Mouse (Mus musculus) limb, embryonic 10.5 days (tissue): ENCODE data around the gene St6galnac1. TPM values are rescaled to one million over a fixed set of nuclear protein-coding genes. Genes with fewer than 3 reads are reported as not detected.
"Not testable (repeated sequence)": the region's sequence is repeated elsewhere in the genome, so short reads cannot be mapped to it uniquely, and the experiment has no call there.

ENCODE experiments used
- DNase-seq: peaks from one replicate; pipeline ENCODE4 v3.0.0-alpha.2; 2017; ENCODE audit warnings: low spot score
- H3K27ac ChIP-seq: fragments of 300-500 bp; sonication (generic); 2 replicates; pipeline ENCODE4 v1.5.1; 2016; ENCODE audit warnings: mild to moderate bottlenecking
- H3K27me3 ChIP-seq: fragments of 300-500 bp; sonication (generic); 2 replicates; pipeline ENCODE4 v1.6.1; 2016; ENCODE audit warnings: low read depth, mild to moderate bottlenecking; ENCODE audit not compliant: poor library complexity, severe bottlenecking
- H3K36me3 ChIP-seq: fragments of 300-500 bp; sonication (generic); 2 replicates; pipeline ENCODE4 v1.6.1; 2016; ENCODE audit warnings: mild to moderate bottlenecking, moderate library complexity
- H3K4me1 ChIP-seq: fragments of 300-500 bp; sonication (generic); 2 replicates; pipeline ENCODE4 v1.6.1; 2016
- H3K4me3 ChIP-seq: fragments of 300-500 bp; sonication (generic); 2 replicates; pipeline ENCODE4 v1.5.1; 2016; ENCODE audit warnings: mild to moderate bottlenecking, moderate library complexity
- H3K9me3 ChIP-seq: fragments of 300-500 bp; sonication (generic); replicated peaks from 2 replicates; pipeline ENCODE4 v1.6.1; 2016; ENCODE audit warnings: mild to moderate bottlenecking
- WGBS: fragments of 180-500 bp; shearing (Covaris S2); methylation state at CpG from one replicate; pipeline ENCODE4 v1.1.7; 2016; 5-methylcytosine and 5-hydroxymethylcytosine counted together
- polyA plus RNA-seq: library from polyadenylated mRNA; unstranded; fragments of >200 nt; fragmentation: Nextera tagmentation; extraction: Ambion mirVana; gene quantifications from 2 replicates; pipeline ENCODE4 v1.2.1, GENCODE M21; 2016

The St6galnac1 gene
- polyA plus RNA-seq, 1 experiment from 2014 or later = not detected

DNA sequence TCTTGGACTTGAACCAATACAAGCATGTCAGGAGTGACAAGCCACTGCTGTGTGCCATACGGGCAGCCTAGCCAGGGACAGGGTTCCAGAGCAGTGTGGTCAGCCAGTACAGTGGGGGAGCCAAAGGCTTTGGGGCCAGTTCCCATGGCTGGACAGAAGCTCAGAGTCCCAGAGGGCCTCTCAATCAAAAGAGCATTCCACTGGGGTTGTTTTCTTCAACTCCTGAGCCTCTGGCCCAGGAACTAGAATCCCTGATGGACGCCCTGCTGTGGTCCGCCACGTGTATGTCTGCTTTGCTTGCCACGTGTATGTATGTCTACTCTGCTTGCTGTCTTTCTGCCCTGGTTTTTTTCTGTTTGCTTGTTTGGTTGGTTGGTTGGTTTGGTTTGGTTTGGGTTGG is 25.8 kb upstream of the St6galnac1 start:
- H3K36me3 ChIP-seq = no peaks in the 10 kb centered on the region
- 77% methylated on average over 5 of the region's 5 CpGs for WGBS
- peaks cover 5% of the 10 kb centered on the region; the same call in 1 of the 2 replicates for H3K4me1 ChIP-seq
- no peak overlapping the region for H3K27ac ChIP-seq
- no peaks in the 10 kb centered on the region for H3K9me3 ChIP-seq
- H3K27me3 ChIP-seq = no peaks in the 10 kb centered on the region
- DNase-seq = no peak
- H3K4me3 ChIP-seq = no peak overlapping the region

DNA sequence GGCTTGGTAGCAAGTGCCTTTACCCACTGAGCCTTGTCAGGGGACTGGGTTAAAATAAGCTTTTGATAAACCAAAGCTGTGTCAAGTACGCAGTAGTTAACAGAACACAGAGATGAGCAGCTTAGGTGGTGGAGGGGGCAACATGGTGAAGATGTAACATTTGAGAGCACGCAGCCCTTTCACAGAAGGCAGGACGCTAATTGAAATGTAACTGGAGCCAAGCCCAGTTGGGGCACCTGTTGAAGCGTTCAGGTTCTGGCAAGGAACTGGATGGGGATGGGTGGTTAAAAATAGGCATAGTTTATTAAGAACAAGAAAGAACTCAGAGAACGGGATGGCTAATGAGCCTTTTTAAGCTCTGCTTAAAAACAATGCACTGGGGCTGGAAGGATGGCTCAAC is 24.1 kb upstream of the St6galnac1 start:
- Histone ChIP-seq H3K4me1 (peaks cover 8% of the 10 kb centered on the region; the same call in 1 of the 2 replicates), H3K27ac (no peak overlapping the region), H3K4me3 (no peak overlapping the region), H3K9me3 (no peaks in the 10 kb centered on the region), H3K36me3 (no peaks in the 10 kb centered on the region), H3K27me3 (no peaks in the 10 kb centered on the region)
- 92% methylated on average over 5 of the region's 5 CpGs for WGBS
- no peak for DNase-seq

- Histone ChIP-seq H3K4me1 (peaks cover 10% of the 10 kb centered on the region), H3K4me3 (no peak overlapping the region), H3K27ac (peak overlapping the region; percentile 34; the same call in 1 of the 2 replicates), H3K27me3 (no peaks in the 10 kb centered on the region), H3K36me3 (no peaks in the 10 kb centered on the region), H3K9me3 (no peaks in the 10 kb centered on the region)
- WGBS = 93% methylated on average over 10 of the region's 10 CpGs
- no peak for DNase-seq
These were observed 8.9 kb upstream of the St6galnac1 start for GRCm38 (mm10) chr11:116784221-116784620.

DNA sequence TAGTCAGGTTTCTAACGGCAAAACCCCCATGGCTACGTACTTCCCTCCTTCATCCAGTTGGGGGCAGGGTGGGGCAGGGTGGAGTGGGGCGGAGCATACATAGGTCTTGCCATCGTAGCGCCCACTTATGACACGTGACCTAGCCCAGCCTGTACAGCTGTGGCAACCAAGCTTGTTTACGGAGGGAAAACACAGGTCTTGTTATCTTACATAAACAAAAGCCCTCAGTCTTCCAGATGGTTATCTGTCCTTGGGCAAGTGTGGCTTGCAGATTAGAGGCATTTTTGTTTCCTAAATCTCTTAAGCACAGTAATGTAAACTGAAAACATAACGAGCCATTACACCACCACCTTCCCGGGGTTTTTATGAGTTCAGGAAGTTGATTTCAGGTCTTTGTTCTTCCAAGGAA is 7.4 kb upstream of the St6galnac1 start:
- Histone ChIP-seq H3K27ac (0 out of 2 replicates have a peak overlapping the region, but pooled peaks have one; percentile 42), H3K9me3 (no peaks in the 10 kb centered on the region), H3K36me3 (no peaks in the 10 kb centered on the region), H3K4me3 (no peak overlapping the region), H3K27me3 (no peaks in the 10 kb centered on the region), H3K4me1 (peaks cover 10% of the 10 kb centered on the region)
- WGBS = 71% methylated on average over 9 of the region's 9 CpGs
- DNase-seq = no peak

GRCm38 (mm10) chr11:116773205-116773604 is 2.1 kb downstream of the St6galnac1 start:
- WGBS = 62% methylated on average over 2 of the region's 2 CpGs
- DNase-seq = no peak

GRCm38 (mm10) chr11:116769873-116770272 is 5.4 kb downstream of the St6galnac1 start:
- WGBS = 92% methylated on average over 5 of the region's 5 CpGs
- Histone ChIP-seq H3K27me3 (no peaks in the 10 kb centered on the region), H3K27ac (no peak overlapping the region), H3K4me3 (no peak overlapping the region), H3K4me1 (no peaks in the 10 kb centered on the region), H3K9me3 (no peaks in the 10 kb centered on the region), H3K36me3 (no peaks in the 10 kb centered on the region)
- DNase-seq = no peak

More at GRCm38 (mm10) chr11:116773205-116773604, 2.1 kb downstream of the St6galnac1 start:
- Histone ChIP-seq H3K27ac (no peak overlapping the region), H3K4me3 (no peak overlapping the region), H3K9me3 (no peaks in the 10 kb centered on the region), H3K36me3 (no peaks in the 10 kb centered on the region), H3K27me3 (no peaks in the 10 kb centered on the region), H3K4me1 (peaks cover 5% of the 10 kb centered on the region; the same call in 1 of the 2 replicates)

- DNase-seq = no peak
- no peak overlapping the region for H3K4me3 ChIP-seq
- no peaks in the 10 kb centered on the region for H3K36me3 ChIP-seq
- no peak overlapping the region for H3K27ac ChIP-seq
- WGBS = 92% methylated on average over 2 of the region's 2 CpGs
- H3K27me3 ChIP-seq = no peaks in the 10 kb centered on the region
- H3K9me3 ChIP-seq = no peaks in the 10 kb centered on the region
- H3K4me1 ChIP-seq = no peaks in the 10 kb centered on the region
These were observed 10.4 kb downstream of the St6galnac1 start for GRCm38 (mm10) chr11:116764946-116765345.

- no peak for DNase-seq
- Histone ChIP-seq H3K36me3 (no peaks in the 10 kb centered on the region), H3K27me3 (no peaks in the 10 kb centered on the region), H3K4me1 (no peaks in the 10 kb centered on the region), H3K9me3 (no peaks in the 10 kb centered on the region), H3K4me3 (no peak overlapping the region), H3K27ac (no peak overlapping the region)
- 93% methylated on average over 7 of the region's 7 CpGs for WGBS
These were observed 11.0 kb downstream of the St6galnac1 start for GRCm38 (mm10) chr11:116764346-116764745.

DNA sequence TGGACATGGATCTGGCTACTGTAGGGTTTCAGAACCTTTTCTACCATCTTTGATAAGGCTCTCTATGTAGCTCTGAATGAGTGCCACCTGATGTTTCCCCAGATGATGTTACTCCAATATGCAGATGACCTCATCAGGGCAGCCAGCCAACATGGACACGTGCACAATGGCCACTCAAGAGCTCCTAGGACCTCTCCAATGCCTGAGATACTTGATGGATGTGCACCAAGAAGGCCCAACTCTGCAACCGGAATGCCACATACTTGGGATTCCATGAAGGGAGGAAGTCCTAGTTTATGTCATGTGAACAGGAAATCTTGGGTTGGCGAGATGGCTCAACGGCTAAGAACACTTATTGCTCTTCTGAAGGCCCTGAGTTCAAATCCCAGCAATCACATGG is 20.1 kb downstream of the St6galnac1 start:
- no peak for DNase-seq
- 85% methylated on average over 4 of the region's 4 CpGs for WGBS
- Histone ChIP-seq H3K36me3 (no peaks in the 10 kb centered on the region), H3K4me3 (no peak overlapping the region), H3K4me1 (no peaks in the 10 kb centered on the region), H3K27ac (no peak overlapping the region), H3K27me3 (no peaks in the 10 kb centered on the region), H3K9me3 (no peaks in the 10 kb centered on the region)

GRCm38 (mm10) chr11:116753674-116754470 is 21.4 kb downstream of the St6galnac1 start:
- no peak for DNase-seq
- 92% methylated on average over 5 of the region's 5 CpGs for WGBS
- Histone ChIP-seq H3K4me1 (no peaks in the 10 kb centered on the region), H3K27ac (no peak overlapping the region), H3K27me3 (no peaks in the 10 kb centered on the region), H3K9me3 (no peaks in the 10 kb centered on the region), H3K4me3 (no peak overlapping the region), H3K36me3 (no peaks in the 10 kb centered on the region)

DNA sequence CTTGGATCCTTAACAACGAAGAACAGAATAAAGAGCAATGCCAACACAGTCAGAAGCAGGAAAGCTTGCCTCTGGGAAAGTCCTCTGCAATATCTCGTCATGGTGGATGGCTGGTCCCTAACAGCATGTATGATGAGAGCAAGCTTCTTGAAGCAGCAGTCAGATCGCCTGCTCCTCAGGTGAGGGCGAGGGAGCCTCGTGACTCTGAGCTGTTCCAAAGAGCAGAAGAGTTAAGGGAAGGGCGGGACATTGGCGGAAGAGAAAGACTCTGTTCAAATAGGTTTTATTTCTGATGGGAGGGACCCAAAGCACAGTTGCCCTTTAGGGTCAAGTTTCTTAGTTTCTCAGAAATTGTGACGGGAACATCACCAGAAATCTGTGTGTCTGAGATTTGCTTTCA is 25.6 kb downstream of the St6galnac1 start:
- H3K9me3 ChIP-seq = no peaks in the 10 kb centered on the region
- no peak overlapping the region for H3K27ac ChIP-seq
- no peaks in the 10 kb centered on the region for H3K36me3 ChIP-seq
- DNase-seq = no peak
- H3K4me3 ChIP-seq = no peak overlapping the region
- H3K4me1 ChIP-seq = no peaks in the 10 kb centered on the region
- WGBS = 81% methylated on average over 8 of the region's 8 CpGs
- H3K27me3 ChIP-seq = no peaks in the 10 kb centered on the region

- not testable (repeated sequence) for H3K9me3 ChIP-seq, H3K4me3 ChIP-seq, H3K27me3 ChIP-seq, H3K36me3 ChIP-seq, H3K4me1 ChIP-seq, H3K27ac ChIP-seq, DNase-seq
- WGBS = 78% methylated on average over 2 of the region's 2 CpGs
These were observed 26.6 kb downstream of the St6galnac1 start for GRCm38 (mm10) chr11:116748692-116749091.

- not testable (repeated sequence) for DNase-seq, H3K4me3 ChIP-seq, H3K27me3 ChIP-seq, H3K36me3 ChIP-seq, H3K4me1 ChIP-seq, H3K9me3 ChIP-seq, H3K27ac ChIP-seq
- 96% methylated on average over 3 of the region's 3 CpGs for WGBS
These were observed 28.5 kb downstream of the St6galnac1 start for GRCm38 (mm10) chr11:116746822-116747221.
